Mouse (Mus musculus) retina, postnatal 1 day (tissue): ENCODE data around the gene Ubqln2.

ENCODE experiments used
- DNase-seq: peaks from one replicate; pipeline ENCODE4 v3.0.0-alpha.2; 2012

Gene Ubqln2

GRCm38 (mm10) chrX:153497688-153498516 is at the start of gene Ubqln2:
Gene Ubqln2 (plus strand): TSS chrX:153498227.
- peak; percentile 94 for DNase-seq

DNA sequence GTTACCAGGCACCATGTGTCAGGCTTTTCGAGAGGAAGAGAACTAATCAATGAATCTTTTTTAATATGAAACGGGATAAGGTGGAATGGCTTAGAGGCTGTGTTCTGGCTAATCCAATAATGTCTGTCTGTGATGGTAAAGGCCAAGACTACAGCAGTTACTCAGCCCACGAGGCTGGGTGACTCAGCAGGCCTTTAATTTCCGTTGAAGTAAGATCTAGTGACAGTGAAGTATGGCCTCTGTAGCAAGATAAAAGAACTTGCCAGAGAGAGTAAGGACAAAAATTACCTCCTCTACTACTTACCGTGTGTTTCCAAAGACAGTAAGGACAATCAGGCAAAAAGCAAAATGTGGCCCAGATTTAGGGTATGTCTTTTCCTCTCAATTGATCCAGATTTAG is 46.1 kb upstream of the Ubqln2 start:
- no peak for DNase-seq

DNA sequence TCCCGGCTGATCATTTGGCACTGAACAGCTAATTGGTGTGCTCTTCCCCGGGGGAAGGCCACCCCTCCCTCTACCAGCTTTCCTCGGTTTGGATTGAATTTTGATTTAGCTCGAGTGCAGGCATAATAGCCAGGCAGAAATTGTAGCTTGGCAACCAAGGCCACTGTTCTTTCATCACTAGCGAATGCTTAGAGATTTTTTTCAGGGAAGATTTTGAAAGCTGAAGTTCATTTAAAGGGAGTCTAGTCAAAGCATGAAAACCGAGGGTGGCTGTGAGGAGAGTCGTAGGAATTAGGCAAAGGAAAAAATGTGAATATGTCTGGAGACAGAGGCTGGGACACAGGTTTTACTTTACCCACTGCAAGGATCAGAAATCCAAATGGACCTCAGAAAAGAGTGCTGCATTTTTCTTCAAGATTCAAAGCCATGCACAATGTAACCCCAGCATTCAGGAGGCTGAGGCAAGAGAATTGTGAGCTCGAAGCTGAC is 21.2 kb upstream of the Ubqln2 start:
- DNase-seq = no peak

DNA sequence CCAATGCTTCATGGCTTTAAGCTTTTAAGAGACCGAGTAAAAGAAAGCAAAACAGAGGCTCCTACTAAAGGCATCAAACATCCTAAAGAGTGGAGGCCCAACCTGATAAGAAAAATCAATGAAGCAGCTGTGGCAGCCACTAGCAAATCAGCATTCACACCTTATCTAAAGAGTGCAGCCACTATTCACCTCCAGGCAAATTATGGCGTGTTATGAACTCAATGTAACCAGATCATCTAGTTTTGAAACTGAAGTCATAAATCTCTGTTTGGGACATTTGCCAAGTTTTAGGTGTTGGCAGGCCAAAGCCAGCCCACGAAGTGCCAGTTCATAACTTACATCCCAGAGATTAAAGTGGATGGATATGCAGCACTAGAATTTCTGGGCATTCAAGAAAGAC is 5.7 kb upstream of the Ubqln2 start:
- no peak for DNase-seq

DNA sequence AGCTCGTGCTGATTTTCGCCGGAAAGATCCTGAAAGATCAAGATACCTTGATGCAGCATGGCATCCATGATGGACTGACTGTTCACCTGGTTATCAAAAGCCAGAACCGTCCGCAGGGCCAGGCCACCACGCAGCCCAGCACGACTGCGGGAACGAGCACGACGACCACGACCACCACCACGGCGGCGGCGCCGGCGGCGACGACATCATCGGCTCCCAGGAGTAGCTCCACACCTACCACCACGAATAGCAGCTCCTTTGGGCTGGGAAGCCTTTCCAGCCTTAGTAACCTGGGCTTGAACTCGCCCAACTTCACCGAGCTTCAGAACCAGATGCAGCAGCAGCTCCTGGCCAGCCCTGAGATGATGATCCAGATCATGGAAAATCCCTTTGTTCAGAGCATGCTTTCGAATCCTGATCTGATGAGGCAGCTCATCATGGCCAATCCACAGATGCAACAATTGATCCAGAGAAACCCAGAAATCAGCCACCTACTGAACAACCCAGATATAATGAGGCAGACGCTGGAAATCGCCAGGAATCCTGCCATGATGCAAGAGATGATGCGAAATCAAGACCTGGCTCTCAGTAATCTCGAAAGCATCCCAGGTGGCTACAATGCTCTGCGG is 752 bp downstream of the Ubqln2 start:
- DNase-seq = peak; percentile 27

DNA sequence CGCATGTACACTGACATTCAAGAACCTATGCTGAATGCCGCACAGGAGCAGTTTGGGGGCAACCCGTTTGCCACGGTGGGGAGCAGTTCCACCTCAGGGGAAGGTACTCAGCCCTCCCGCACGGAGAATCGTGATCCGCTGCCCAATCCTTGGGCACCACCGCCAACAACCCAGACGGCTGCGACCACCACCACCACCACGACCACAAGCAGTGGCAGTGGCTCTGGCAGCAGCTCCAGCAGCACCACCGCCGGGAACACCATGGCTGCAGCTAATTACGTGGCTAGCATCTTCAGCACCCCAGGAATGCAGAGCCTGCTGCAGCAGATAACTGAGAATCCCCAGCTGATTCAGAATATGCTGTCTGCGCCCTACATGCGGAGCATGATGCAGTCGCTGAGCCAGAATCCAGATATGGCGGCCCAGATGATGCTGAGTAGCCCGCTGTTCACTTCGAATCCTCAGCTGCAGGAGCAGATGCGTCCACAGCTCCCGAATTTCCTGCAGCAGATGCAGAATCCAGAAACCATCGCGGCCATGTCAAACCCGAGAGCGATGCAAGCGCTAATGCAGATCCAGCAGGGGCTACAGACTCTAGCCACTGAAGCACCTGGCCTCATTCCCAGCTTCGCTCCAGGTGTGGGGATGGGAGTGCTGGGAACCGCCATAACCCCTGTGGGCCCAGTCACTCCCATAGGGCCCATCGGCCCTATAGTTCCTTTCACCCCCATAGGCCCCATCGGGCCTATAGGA is 1.4 kb downstream of the Ubqln2 start:
- DNase-seq = peak; percentile 23

GRCm38 (mm10) chrX:153500047-153500345 is 2.0 kb downstream of the Ubqln2 start:
- DNase-seq = peak; percentile 11

DNA sequence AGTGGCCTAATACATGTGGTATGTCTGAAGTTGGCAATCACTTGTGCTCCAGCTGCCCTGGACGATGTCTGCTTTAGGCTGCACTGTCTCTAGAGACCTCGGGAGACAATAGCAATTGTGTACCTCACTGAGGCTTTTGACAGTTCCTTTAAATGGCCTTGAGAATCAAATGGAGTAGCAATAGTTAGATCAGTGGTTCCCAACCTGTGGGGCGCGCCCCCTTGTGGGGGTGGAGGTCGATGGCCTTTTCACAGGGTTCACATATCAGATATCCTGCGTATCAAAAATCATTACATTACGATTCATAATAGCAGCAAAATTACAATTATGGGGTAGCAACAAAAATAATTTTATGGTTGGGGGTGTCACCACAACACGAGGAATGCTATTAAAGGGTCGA is 7.9 kb downstream of the Ubqln2 start:
- peak; percentile 44 for DNase-seq

DNA sequence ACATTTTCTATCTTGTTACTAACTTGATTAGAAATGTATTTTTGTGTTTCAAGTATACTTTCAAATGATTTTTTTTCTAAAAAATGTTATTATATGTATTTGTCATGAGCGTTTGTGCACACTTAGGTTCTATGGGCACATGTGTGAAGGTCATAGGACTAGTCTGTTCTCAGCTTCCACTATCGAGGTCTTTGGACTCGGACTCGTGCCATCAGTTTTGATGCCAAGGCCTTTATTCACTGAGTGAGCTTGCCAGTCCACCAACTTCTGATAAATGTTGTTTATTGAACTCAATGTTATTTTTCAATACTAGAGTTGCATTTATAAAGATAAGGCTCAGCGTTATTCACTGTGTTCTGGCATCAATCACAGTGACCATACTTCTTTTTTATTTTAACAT is 17.5 kb downstream of the Ubqln2 start:
- DNase-seq = no peak

GRCm38 (mm10) chrX:153528399-153528798 is 30.4 kb downstream of the Ubqln2 start:
- peak; percentile 37 for DNase-seq
